Comparison of ENCODE assay signal across 7 mouse cellular contexts in the genomic region with DNA sequence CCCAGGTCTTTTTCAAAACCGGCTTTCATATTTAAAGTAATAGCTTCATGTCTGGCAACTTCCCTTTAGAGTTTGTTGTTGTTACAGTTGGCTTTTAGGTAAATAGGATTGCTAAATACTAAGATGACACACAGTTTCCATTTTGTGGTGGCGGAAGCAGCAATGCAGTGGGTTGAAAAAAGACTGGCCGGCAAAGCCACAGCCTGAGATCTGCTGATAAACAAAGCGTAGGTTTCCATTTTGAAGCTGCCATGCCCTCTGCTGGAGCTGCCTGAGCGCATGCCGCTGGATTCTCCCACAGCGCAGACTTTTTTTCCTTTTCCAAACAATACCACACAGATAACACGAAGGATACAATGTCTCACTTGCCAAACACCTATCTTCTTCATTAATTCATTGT. TPM values are rescaled to one million over a fixed set of nuclear protein-coding genes. Genes with fewer than 3 reads are reported as not detected.
DNase-seq lines count a peak whose midpoint lies in the region; ATAC-seq lines count a peak whose summit lies in the region.

No protein-coding gene starts in this region.

- DNase-seq in ZHBTc4 (ENCODE audit: low read depth, low spot score) = peak; percentile 42
- DNase-seq in cerebellum, postnatal 4 days (ENCODE audit: low spot score in 2 of 2) = peak; percentile 30 to 56
- peak; percentile 48 to 54 for DNase-seq in gastrocnemius, adult 8-10 months (ENCODE audit: low spot score in 2 of 2)
- peak; percentile 94 for DNase-seq in induced T-regulatory cell, adult 2 months (ENCODE audit: low read depth)
- peak; percentile 74 for DNase-seq in left cerebral cortex, postnatal 10 days (ENCODE audit: extremely low spot score in 1 of 2, low spot score in 2 of 2)
- peak; percentile 29 to 58 for DNase-seq in right cerebral cortex, postnatal 36 days (ENCODE audit: low spot score in 2 of 2)

- intact Hi-C loops in left cerebral cortex, postnatal 10 days (cut with DNase I) = loop anchor here (2.0 to 5.0 kb wide), 2 partner anchors 204 to 371 kb away; no protein-coding TSS in a partner anchor

- ATAC-seq in megakaryocyte progenitor cell, adult 5-6 weeks (replicated peaks; ENCODE audit: poor library complexity) = peak; percentile 56

RNA-seq across cellular contexts. Expression of gene Rgs2, which starts 2.6 kb away (rescaled TPM):
- 1 to 10 TPM; 3.4 to 5.5 (median 4.1) TPM for total RNA-seq in gastrocnemius, adult 8-10 months (2022)
- total RNA-seq in left cerebral cortex, postnatal 10 days (2021) = 10 to 100 TPM; 59.3 to 60.5 TPM
- total RNA-seq in megakaryocyte progenitor cell, adult 5-6 weeks (2015) = 137 and 196 TPM in 2 replicates
- total RNA-seq in megakaryocyte progenitor cell, adult 5-6 weeks (2017) = 73.7 and 95.2 TPM in 2 replicates

Comparison
In these comparisons a context has a peak if more than half of its experiments do, and no peak if none do; other contexts are left out.
1. Peak in every context shown above with its lines: DNase-seq and ATAC-seq.
2. DNase-seq: peak in every context shown above with its lines; median percentile 94 in induced T-regulatory cell, adult 2 months; 74 in left cerebral cortex, postnatal 10 days; 51 in gastrocnemius, adult 8-10 months; 44 in right cerebral cortex, postnatal 36 days; 43 in cerebellum, postnatal 4 days; 42 in ZHBTc4.
3. RNA of gene Rgs2, which starts 2.6 kb away (total RNA-seq): 73.7 to 196 TPM in megakaryocyte progenitor cell, adult 5-6 weeks and 59.3 to 60.5 TPM in left cerebral cortex, postnatal 10 days; 3.4 to 5.5 TPM in gastrocnemius, adult 8-10 months; every median in the first group is over 4 times any median in the second.